Mouse (Mus musculus): ENCODE data around the gene Adra1b. TPM values are rescaled to one million over a fixed set of nuclear protein-coding genes. Genes with fewer than 3 reads are reported as not detected.

Adra1b gene
- polyA plus RNA-seq, 1 experiment from 2014 or later: 0.35 TPM

- WGBS: 51% methylated on average over 6 of the region's 6 CpGs
- ATAC-seq: no peak
- Histone ChIP-seq H3K36me3 (ENCODE audit: control insufficient read depth, insufficient read depth, low read length) (no peaks in the 10 kb centered on the region), H3K27ac (ENCODE audit: low read length) (no peak overlapping the region), H3K9ac (ENCODE audit: low read depth, low read length) (no peak overlapping the region), H3K4me2 (ENCODE audit: low read depth, low read length) (no peak overlapping the region), H3K4me3 (ENCODE audit: low read length) (no peak overlapping the region), H3K9me3 (ENCODE audit: control insufficient read depth, low read length) (no peaks in the 10 kb centered on the region), H3K27me3 (replicated peaks; ENCODE audit: control insufficient read depth, insufficient read depth, low read length) (peaks cover 21% of the 10 kb centered on the region), H3K4me1 (ENCODE audit: control insufficient read depth, insufficient read depth, low read length) (no peaks in the 10 kb centered on the region)
Measured at GRCm38 (mm10) chr11:43840491-43840890, 60.5 kb downstream of the Adra1b start.

GRCm38 (mm10) chr11:43835880-43836740 lies 64.9 kb downstream of the Adra1b start:
- no peaks in the 10 kb centered on the region for H3K9me3 ChIP-seq (ENCODE audit: control insufficient read depth, low read length)
- H3K9ac ChIP-seq (ENCODE audit: low read depth, low read length): peak overlapping the region; percentile 69
- H3K36me3 ChIP-seq (ENCODE audit: control insufficient read depth, insufficient read depth, low read length): no peaks in the 10 kb centered on the region
- peak; percentile 92 for ATAC-seq
- H3K4me2 ChIP-seq (ENCODE audit: low read depth, low read length): peak overlapping the region; percentile 93
- H3K27ac ChIP-seq (ENCODE audit: low read length): no peak overlapping the region
- peak overlapping the region; percentile 57 for H3K4me3 ChIP-seq (ENCODE audit: low read length)
- no peaks in the 10 kb centered on the region for H3K4me1 ChIP-seq (ENCODE audit: control insufficient read depth, insufficient read depth, low read length)
- WGBS: 6% methylated on average over 67 of the region's 68 CpGs
- H3K27me3 ChIP-seq (replicated peaks; ENCODE audit: control insufficient read depth, insufficient read depth, low read length): peaks cover 33% of the 10 kb centered on the region

GRCm38 (mm10) chr11:43835456-43835855 lies 65.6 kb downstream of the Adra1b start:
- no peak for ATAC-seq
- Histone ChIP-seq H3K4me1 (ENCODE audit: control insufficient read depth, insufficient read depth, low read length) (no peaks in the 10 kb centered on the region), H3K4me2 (ENCODE audit: low read depth, low read length) (peak overlapping the region; percentile 93), H3K27me3 (replicated peaks; ENCODE audit: control insufficient read depth, insufficient read depth, low read length) (peaks cover 33% of the 10 kb centered on the region), H3K27ac (ENCODE audit: low read length) (no peak overlapping the region), H3K9ac (ENCODE audit: low read depth, low read length) (no peak overlapping the region), H3K4me3 (ENCODE audit: low read length) (no peak overlapping the region), H3K9me3 (ENCODE audit: control insufficient read depth, low read length) (no peaks in the 10 kb centered on the region), H3K36me3 (ENCODE audit: control insufficient read depth, insufficient read depth, low read length) (no peaks in the 10 kb centered on the region)
- 94% methylated on average over 15 of the region's 15 CpGs for WGBS

- WGBS: 57% methylated on average over 11 of the region's 11 CpGs
- ATAC-seq: no peak
- no peak overlapping the region for H3K4me2 ChIP-seq (ENCODE audit: low read depth, low read length)
- H3K4me3 ChIP-seq (ENCODE audit: low read length): no peak overlapping the region
- H3K9me3 ChIP-seq (ENCODE audit: control insufficient read depth, low read length): no peaks in the 10 kb centered on the region
- no peak overlapping the region for H3K9ac ChIP-seq (ENCODE audit: low read depth, low read length)
- H3K27ac ChIP-seq (ENCODE audit: low read length): no peak overlapping the region
- no peaks in the 10 kb centered on the region for H3K4me1 ChIP-seq (ENCODE audit: control insufficient read depth, insufficient read depth, low read length)
- no peaks in the 10 kb centered on the region for H3K36me3 ChIP-seq (ENCODE audit: control insufficient read depth, insufficient read depth, low read length)
- H3K27me3 ChIP-seq (replicated peaks; ENCODE audit: control insufficient read depth, insufficient read depth, low read length): peaks cover 33% of the 10 kb centered on the region
Measured at GRCm38 (mm10) chr11:43834531-43834930, 66.5 kb downstream of the Adra1b start.

- 68% methylated on average over 4 of the region's 4 CpGs for WGBS
- H3K36me3 ChIP-seq (ENCODE audit: control insufficient read depth, insufficient read depth, low read length): no peaks in the 10 kb centered on the region
Measured at GRCm38 (mm10) chr11:43831530-43831929, 69.5 kb downstream of the Adra1b start.

GRCm38 (mm10) chr11:43826769-43827168 lies 74.2 kb downstream of the Adra1b start:
- Histone ChIP-seq H3K9ac (ENCODE audit: low read depth, low read length) (no peak overlapping the region), H3K4me2 (ENCODE audit: low read depth, low read length) (no peak overlapping the region), H3K9me3 (ENCODE audit: control insufficient read depth, low read length) (no peaks in the 10 kb centered on the region), H3K4me1 (ENCODE audit: control insufficient read depth, insufficient read depth, low read length) (no peaks in the 10 kb centered on the region), H3K27ac (ENCODE audit: low read length) (no peak overlapping the region), H3K4me3 (ENCODE audit: low read length) (no peak overlapping the region), H3K27me3 (replicated peaks; ENCODE audit: control insufficient read depth, insufficient read depth, low read length) (no peaks in the 10 kb centered on the region), H3K36me3 (ENCODE audit: control insufficient read depth, insufficient read depth, low read length) (no peaks in the 10 kb centered on the region)
- WGBS: 93% methylated on average over 4 of the region's 4 CpGs
- no peak for ATAC-seq

More at GRCm38 (mm10) chr11:43831530-43831929, 69.5 kb downstream of the Adra1b start:
- ATAC-seq: no peak
- Histone ChIP-seq H3K4me1 (ENCODE audit: control insufficient read depth, insufficient read depth, low read length) (no peaks in the 10 kb centered on the region), H3K27me3 (replicated peaks; ENCODE audit: control insufficient read depth, insufficient read depth, low read length) (peaks cover 21% of the 10 kb centered on the region), H3K4me3 (ENCODE audit: low read length) (no peak overlapping the region), H3K4me2 (ENCODE audit: low read depth, low read length) (no peak overlapping the region), H3K27ac (ENCODE audit: low read length) (no peak overlapping the region), H3K9me3 (ENCODE audit: control insufficient read depth, low read length) (no peaks in the 10 kb centered on the region), H3K9ac (ENCODE audit: low read depth, low read length) (no peak overlapping the region)

GRCm38 (mm10) chr11:43823349-43823748 lies 77.7 kb downstream of the Adra1b start:
- Histone ChIP-seq H3K9ac (ENCODE audit: low read depth, low read length) (no peak overlapping the region), H3K27me3 (replicated peaks; ENCODE audit: control insufficient read depth, insufficient read depth, low read length) (no peaks in the 10 kb centered on the region), H3K4me2 (ENCODE audit: low read depth, low read length) (no peak overlapping the region), H3K27ac (ENCODE audit: low read length) (no peak overlapping the region), H3K4me1 (ENCODE audit: control insufficient read depth, insufficient read depth, low read length) (no peaks in the 10 kb centered on the region), H3K4me3 (ENCODE audit: low read length) (no peak overlapping the region), H3K36me3 (ENCODE audit: control insufficient read depth, insufficient read depth, low read length) (no peaks in the 10 kb centered on the region), H3K9me3 (ENCODE audit: control insufficient read depth, low read length) (no peaks in the 10 kb centered on the region)
- no peak for ATAC-seq
- 48% methylated on average over 5 of the region's 5 CpGs for WGBS

- no peak overlapping the region for H3K4me3 ChIP-seq (ENCODE audit: low read length)
- H3K9me3 ChIP-seq (ENCODE audit: control insufficient read depth, low read length): no peaks in the 10 kb centered on the region
- no peak overlapping the region for H3K9ac ChIP-seq (ENCODE audit: low read depth, low read length)
- WGBS: 67% methylated on average over 11 of the region's 11 CpGs
- no peak for ATAC-seq
- no peaks in the 10 kb centered on the region for H3K4me1 ChIP-seq (ENCODE audit: control insufficient read depth, insufficient read depth, low read length)
- H3K27me3 ChIP-seq (replicated peaks; ENCODE audit: control insufficient read depth, insufficient read depth, low read length): no peaks in the 10 kb centered on the region
- H3K27ac ChIP-seq (ENCODE audit: low read length): no peak overlapping the region
- no peaks in the 10 kb centered on the region for H3K36me3 ChIP-seq (ENCODE audit: control insufficient read depth, insufficient read depth, low read length)
- H3K4me2 ChIP-seq (ENCODE audit: low read depth, low read length): no peak overlapping the region
Measured at GRCm38 (mm10) chr11:43820552-43821460, 80.2 kb downstream of the Adra1b start.

- 63% methylated on average over 9 of the region's 9 CpGs for WGBS
- Histone ChIP-seq H3K9me3 (ENCODE audit: control insufficient read depth, low read length) (no peaks in the 10 kb centered on the region), H3K4me3 (ENCODE audit: low read length) (no peak overlapping the region), H3K27ac (ENCODE audit: low read length) (no peak overlapping the region), H3K4me2 (ENCODE audit: low read depth, low read length) (no peak overlapping the region), H3K27me3 (replicated peaks; ENCODE audit: control insufficient read depth, insufficient read depth, low read length) (no peaks in the 10 kb centered on the region), H3K36me3 (ENCODE audit: control insufficient read depth, insufficient read depth, low read length) (no peaks in the 10 kb centered on the region), H3K9ac (ENCODE audit: low read depth, low read length) (no peak overlapping the region), H3K4me1 (ENCODE audit: control insufficient read depth, insufficient read depth, low read length) (no peaks in the 10 kb centered on the region)
- no peak for ATAC-seq
Measured at GRCm38 (mm10) chr11:43817368-43817923, 83.6 kb downstream of the Adra1b start.

Measured in intestine, embryonic 16.5 days (tissue).